Mouse (Mus musculus): Measurements from ENCODE around the gene Fn1.

Gene Fn1

DNA sequence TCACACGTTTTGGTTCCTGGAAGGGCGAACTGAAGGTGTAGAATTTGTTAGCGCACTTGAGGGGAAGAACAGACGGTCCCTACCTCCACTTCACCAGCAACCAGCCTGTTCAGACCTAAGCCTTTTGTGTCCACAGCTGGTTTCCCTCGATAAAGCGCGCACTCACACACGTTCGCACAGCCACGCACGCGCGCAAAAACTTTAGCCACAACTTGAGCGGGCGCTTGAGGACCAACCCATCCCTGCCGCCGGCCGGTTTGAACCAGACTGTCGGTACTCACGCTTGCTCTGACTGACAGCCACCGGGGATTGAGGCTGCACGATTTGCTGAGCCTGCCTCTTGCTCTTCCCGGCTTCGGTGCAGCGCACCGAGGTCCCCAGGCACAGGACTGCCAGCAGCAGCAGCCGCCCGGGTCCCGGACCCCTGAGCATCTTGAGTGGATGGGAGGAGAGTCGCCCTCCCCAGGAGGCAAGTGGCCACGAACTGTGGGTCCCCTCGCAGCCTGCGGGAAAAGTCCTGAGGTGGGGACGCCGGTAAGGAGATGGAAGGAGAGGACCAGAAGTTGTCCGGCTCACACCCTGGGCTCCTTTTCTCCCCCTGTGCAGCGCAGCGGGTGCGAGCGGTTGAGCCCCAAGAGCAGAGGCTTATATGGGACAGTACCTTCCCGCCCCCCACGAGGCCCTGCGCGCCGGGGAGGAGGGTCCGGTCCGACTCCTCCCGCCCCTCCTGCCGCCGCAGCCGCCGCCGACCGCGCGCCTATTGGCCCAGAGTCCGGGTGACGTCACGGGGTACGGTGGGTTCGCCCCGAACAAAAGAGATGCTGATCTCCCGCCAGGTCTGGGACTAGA is at the start of gene Fn1:
Gene Fn1, minus strand, starts transcription at position 650 of the 849 bp plus-strand sequence.
- no peak for DNase-seq (ENCODE audit: low read depth, low spot score)

DNA sequence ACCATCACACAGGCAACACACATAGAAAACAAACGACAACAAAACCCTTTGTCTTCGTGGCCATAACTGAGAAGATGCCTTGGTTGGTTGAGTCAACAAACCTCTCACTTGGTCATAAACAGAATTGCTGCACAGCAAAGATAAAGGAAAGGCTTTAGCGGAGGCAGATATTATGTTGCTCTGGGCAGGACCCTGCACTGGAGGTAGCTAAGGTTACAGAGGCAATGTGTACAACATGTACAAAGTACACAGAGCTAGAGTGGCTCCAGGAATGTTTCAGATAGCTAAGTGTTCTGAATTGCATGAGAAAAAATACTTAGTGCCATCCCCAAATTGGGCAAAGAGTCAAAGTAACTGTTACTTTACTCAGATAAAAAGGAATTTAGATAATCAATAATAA is 43.1 kb upstream of the Fn1 start:
- no peak for DNase-seq (ENCODE audit: low read depth, low spot score)

DNA sequence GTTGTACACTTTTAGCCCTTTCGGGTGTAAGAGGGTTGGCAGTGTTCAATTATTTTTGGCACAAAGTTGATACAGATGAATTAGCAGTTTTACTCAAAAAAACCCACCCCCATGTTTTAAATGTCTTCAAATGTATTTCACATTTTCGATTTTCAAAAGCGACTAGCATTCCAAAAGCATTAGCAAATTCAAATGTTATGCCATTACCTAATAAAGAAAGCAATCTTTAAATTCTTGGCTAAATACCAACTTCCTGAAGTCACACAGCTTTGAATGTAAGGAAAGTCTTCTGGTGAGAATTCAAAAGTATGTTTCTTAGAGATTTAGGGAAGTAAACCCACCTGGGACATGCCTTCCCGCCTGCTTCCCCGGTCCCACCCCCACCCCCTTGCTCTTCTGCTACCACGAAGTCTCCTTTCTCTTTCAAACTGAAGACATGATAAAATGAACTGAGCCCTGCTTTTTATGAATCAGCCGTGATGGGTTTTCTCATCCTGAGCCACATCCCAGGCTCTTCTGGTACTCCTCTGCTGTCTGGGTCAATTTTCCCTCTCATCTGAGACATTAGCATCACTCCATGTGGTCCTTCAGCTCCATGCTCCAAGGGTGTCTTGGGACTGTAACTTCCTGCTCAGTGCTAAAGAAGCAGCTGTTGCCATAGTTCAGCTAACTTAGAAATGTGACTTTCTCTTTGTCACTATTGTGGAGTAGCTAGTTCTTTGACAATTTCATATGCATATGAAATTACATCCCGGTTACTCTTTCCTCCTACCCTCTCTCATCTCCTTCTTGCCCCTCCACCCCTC is 38.7 kb upstream of the Fn1 start:
- no peak for DNase-seq (ENCODE audit: low read depth, low spot score)

DNA sequence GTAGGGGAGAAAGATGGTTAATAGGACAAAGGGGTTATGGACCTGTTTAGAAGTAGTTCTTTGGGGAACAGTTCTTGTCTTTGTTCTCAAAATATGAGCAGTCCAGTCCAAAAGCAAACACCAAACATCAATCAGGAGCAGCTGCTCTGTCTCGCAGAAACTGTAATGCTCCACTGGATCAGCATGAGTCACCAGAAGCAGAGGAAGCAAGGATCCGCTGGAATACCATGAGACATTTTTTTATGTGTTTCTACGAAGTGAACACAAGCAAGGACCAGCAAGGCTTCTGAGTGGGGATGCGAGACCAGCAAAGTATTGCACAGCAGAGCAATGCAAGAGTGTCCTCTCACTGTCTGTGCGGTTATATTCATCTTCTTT is 35.9 kb upstream of the Fn1 start:
- no peak for DNase-seq (ENCODE audit: low read depth, low spot score)

DNA sequence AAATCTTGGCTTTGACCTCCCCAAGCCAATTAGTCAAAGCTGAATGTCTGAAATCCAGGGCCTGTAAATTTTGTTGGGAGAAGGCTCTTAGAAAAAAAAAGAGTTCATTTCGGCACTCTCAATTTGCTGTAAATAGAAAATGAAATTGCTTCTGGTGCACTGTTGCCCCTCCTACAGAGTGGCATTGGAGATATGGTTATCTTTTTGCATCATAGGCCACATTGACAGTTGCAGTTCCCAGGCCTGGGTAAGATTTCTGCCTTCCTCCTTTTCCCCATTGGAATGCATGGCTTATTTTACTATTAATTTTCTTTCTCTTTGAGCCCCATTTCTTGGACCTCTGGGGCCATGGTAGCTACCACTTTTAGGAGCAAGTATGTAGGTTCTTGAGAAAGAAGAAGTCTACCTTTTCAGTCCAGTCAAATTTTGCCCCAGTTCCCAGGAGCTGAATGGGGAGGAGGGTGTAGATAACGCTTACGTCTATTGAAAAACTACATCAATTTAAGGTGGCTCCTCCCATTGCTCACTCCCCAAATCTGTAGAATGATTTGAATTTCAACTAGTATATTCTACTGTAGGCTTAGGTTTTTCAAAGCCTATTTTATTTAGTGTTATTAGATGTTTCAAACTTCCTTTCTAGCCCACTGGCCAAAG is 35.4 kb upstream of the Fn1 start:
- no peak for DNase-seq (ENCODE audit: low read depth, low spot score)

DNA sequence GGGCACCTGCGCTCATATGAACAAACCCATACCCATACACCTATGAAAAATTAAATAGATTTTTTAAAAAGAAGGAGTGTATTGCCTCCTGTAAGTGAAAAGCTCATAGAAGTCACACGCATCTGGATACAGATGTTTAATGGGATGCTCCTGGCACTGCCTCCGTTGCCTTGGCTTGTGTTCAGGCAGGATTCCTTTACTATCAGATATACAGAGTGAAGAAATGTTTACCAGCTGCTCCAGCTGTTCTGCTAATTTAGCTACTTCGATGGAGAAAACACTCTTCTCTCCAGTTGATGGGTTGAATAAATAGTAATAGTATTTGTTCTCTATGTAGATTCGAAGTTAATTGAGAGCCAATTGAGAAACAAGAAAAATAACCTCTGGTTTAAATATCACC is 33.8 kb upstream of the Fn1 start:
- no peak for DNase-seq (ENCODE audit: low read depth, low spot score)

DNA sequence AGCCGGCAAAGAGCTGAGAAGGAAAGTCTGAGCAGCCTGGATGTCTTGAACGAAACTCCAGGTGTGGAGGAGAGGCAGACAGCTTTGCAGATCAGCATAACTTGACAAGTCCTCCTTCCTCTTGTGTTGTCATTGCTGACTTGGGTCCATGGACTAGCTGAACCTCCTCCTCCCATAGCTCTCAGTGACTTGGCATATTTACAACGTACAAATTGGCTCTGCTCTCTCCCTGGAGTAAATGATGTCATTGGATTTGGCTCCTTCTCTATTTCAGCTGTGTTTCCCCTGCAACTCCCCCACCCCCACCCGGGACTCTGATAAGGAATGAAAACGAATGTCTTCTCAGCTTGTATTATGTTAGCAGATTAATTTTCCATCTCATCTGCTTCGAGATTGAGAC is 30.7 kb upstream of the Fn1 start:
- DNase-seq (ENCODE audit: low read depth, low spot score): no peak

DNA sequence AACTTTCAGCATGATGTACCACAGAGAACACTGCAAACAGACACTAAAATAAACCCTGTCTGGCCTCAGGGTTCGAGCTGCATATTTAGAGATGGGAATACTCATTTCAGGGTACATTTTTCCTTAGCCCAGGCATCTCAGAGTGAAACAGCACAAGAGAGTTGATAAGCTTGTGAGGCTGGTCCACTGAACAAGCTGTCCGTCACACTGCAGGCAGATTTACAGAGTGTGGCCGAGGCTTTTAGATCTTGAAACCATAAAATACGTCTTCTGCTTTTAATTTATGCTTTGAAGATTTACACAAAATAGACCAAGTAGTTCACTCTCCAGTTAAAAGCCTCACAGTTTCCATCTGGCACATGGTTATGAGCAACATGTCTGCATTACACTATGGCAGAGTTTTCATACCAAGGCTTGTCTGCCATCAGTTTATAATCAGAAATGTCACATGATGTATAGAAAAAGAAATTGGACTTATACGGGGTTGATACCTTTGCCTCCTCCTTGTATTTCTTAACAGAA is 29.3 kb upstream of the Fn1 start:
- DNase-seq (ENCODE audit: low read depth, low spot score): no peak

DNA sequence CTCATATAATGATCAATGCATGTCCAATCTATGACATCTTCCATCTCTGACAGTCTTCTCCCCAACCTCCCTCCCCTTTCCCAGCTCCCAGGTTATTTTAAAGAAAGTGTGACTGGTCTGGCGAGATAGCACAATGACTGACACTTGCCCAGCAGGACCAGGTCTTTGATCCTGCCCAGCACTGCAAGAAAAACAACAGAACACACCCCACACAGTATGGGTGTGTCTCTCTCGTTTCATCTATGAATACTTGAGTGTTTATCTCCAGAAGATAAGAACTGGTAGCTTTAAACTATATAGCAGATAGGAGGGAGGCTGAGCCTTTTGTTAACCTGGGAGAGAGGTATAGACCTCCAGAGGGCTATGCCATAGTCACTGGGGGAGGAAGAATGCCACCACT is 28.3 kb upstream of the Fn1 start:
- DNase-seq (ENCODE audit: low read depth, low spot score): no peak

DNA sequence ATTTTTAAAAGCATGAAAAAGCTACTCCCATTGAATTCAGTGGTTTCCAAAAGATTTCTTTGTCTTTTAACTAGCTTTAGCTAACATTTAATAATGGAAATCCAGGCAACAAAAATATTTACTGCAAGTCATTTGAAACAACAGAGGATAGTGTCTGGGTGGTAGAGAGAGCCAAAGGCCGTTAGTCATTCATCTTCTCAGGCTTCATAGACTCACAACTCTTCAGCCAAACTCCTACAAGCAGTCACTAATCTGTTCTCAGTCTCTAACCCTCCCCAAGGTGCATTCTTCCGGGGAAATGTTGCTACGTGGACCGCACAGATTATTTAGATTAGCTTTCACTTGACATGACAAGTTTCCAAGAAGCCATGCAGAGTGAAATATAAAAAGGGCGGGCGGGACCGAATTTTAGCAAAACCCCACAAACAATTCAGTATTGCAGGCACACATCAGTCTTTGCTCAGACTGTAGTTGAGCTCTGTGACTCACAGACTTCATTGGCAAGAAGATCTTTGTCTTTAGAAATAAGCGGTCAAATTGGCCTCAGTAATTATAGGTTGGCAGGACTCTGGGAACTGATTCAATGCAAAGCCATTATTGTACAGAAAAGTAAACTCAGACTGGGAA is 27.2 kb upstream of the Fn1 start:
- no peak for DNase-seq (ENCODE audit: low read depth, low spot score)

DNA sequence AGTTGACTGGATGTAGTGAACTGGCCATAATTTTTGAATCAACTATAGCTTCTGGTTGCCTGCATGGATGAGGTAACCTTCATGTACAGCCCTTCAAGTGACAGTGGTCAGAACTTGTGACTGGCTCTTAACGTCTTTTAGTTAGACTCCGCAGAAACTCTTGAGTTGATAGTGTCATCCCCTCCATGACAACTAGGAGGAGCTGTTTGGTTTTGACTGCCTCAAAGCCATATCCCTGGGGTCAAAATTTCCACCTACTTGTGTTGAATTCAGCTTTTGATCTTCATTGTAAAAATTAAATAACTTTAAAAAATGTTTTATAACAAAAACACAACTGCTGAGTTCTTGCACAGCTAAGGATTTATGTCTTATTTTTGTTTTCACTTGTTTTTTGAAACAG is 22.4 kb upstream of the Fn1 start:
- no peak for DNase-seq (ENCODE audit: low read depth, low spot score)

DNA sequence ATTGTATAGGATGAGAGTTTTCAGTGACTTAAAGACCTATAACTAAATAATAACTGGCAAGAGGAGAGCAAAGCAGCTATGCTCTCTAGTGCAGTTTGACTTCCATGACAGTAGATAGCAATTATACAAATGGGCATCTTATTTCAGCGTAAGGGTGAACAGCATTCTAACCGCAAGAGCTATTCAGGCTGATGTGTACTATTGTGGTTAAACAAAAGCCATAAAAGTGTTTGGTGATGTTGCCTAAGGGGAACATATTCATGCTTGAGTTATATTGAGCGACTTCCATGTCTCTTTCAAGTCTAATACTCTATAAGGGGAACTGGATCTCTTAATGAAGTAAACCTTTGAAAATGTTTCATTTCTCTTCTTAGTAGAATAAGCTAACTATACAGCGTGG is 21.3 kb upstream of the Fn1 start:
- DNase-seq (ENCODE audit: low read depth, low spot score): no peak

DNA sequence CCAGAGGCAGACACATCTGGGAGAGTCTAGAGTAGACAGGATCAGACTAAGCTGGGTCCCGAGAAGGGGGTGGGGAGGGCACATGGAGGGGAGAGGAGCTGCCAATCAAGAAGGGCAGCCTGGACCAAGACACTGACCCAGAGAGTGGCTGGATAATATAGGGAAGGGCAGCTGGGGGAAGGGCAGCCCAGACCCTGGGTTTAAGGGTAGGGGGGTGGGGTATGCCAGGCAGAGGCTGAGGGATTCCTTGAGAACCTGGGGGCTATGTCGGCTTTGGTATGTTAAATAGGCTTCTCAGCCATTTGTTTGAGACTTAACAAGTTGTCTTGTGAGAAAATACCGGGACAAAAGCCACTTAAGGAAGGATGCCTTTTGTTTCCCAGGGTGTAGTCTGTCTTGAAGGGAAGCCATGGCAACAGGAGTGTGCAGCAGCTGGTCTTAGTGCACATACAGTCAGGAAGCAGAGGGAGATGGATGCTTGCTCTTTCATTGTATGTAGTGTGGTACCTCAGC is 20.5 kb upstream of the Fn1 start:
- no peak for DNase-seq (ENCODE audit: low read depth, low spot score)

DNA sequence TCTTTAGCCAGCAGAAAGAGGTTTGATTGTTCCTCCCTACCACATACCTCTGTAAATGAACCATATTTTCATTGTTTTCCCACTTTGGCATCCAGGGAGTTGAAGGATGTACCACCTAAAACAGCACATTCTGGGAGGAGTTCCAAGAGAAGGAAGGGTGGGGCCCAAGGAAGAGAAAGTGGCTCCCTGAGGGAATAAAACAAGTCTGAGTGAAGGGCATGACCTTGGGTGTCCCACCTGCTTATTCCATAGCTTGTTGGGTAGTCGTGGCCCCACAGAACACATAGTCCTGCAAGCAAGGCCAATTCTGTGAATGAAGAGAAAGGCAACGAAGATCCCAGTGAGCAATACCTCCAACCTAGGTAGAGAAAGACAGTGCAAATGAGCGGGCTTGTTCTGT is 19.3 kb upstream of the Fn1 start:
- DNase-seq (ENCODE audit: low read depth, low spot score): no peak

DNA sequence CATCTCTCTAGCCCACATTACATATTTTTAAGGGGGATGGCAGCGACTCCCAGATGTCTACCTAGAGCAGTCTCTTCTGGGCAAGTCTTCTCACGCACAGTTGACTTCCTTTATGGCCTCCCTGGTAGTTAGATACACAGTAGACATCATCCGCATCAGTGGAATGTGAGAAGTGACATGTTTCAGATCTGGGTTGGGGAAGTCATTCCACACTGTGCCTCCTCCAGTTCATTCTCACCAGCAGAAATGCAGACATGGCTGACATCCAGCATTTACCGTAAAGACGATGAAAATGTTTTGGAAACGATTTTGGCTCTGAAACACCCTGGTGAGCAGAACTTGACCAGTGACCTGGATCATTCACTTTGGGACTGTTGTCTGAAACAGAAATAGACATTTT is 10.2 kb upstream of the Fn1 start:
- no peak for DNase-seq (ENCODE audit: low read depth, low spot score)

DNA sequence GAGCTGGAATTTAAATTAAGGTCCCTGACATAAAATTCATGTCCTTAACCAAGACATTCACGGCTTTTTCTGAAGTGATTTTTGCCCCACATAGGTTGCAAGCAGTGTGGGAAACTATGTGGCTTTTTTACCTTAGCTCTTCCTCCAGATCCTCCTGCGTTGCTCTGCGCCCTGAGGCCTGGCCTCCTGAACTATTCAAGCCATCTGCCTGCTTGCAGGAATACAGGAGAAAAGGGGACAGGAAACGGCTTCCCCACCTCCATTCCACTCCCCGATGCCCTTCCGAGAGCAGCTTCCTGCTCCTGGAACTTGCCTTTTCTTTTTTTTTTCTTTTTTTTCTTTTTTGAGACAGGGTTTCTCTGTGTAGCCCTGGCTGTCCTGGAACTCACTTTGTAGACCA is 5.6 kb upstream of the Fn1 start:
- no peak for DNase-seq (ENCODE audit: low read depth, low spot score)

DNA sequence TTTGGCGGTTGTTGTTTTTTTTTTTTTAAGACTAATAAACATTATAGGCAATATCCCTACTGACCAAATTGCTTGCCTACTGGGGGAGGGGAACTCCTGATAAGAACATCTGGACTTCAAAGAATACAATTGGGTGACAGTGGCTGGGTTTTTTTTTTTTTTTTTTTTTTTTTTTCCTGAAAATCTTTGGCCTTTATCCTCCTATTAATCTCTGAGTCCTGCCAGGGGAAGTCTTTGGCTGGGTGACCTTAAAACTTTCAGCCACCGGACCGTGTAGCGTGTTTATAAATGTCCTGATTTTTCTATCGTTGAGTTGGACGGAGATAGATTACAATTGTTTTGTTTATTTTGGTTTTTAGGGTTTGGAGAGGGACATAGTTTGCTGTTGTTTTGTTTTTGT is 3.3 kb upstream of the Fn1 start:
- DNase-seq (ENCODE audit: low read depth, low spot score): no peak

DNA sequence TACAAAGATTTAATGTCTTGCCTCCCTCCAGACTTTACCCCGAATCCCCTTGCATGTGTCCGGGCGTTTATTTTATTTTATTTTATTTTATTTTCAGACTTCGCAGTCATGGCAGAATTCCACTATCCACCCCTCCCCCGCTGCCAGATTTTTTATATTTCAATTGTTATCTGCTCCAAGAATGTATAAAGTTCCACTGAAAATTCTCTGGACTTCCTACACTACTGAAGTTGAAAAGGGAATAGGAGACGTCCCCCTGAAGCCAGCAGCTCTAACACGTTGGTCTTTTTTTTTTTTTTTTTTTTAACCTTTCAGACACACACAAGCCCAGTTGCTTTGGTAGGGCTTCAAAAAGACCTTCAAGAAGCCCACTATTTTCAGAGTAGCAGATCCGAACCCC is 1.2 kb upstream of the Fn1 start:
- DNase-seq (ENCODE audit: low read depth, low spot score): no peak

DNA sequence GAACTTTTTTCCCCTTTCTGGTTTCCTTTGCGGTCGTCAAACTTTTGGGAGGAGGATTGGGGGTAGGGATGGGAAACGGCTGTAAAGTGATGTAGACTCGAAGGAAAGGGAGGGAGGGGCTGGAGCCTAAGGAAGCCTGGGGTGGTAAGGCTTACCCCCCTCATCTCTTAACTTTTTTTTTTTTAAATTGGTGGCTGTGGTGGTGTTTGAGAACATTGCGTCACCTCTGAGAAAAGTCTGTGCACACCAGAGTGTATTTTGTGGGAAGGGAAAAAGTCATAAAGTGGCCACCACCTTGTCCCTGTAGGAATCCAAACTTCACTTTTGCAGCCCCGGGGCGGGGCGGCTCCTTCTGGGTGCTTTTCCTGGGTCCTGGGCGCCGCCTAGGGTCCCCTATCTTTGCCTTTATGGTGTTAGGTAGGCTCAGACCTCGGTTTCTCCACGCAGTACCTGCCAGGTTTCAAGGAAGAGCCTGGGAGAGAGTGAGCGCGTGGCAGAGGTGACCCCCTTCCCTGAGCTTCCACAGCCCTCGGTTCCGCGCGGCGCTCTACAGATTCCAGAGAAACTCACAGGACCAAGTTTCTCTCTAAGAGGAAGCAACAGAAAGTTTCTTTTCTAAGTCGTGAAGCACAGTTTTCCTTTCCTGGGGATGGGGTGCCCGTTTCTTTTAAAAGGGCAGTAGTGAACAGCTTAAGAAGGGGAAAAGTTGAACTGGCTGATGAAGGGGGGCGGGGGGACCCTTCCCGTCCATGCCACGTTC is 580 bp upstream of the Fn1 start:
- DNase-seq (ENCODE audit: low read depth, low spot score): no peak

DNA sequence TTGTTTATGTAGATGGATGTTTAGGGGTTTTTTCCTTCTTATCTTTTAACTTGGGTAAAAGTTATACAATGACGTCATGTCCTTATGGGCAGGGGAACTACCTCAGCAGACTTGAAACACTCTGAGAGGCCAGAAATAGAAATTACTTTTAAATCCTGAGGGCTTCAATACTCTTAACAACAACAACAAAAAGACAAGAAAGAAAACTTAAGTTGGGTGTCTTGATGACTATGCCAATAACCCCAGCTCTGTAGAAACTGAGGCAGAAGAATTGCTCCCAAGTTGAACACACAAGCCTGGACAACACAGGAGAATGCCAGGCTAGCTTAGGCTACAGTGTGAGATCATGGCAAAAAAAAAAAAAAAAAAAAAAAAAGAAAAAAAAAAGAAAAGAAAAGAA is 1.2 kb downstream of the Fn1 start:
- DNase-seq (ENCODE audit: low read depth, low spot score): no peak

DNA sequence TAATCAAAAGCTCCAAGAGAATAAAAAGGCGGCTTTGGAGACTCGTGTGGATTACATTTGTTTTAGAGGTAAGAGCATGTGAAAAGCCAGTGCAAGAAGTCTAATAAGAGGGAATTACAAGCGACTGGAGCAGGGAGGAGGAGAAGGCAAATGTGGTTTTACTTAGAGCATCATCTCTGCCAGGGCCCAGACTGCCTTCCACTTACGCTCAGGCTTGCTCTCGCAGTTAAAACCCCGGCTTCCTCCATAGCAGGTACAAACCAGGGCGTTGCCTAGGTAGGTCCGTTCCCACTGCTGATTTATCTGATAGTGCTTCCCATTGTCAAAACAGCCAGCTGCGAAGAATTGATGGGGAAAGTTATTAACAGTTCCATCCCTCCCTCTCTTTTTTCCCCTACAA is 1.7 kb downstream of the Fn1 start:
- DNase-seq (ENCODE audit: low read depth, low spot score): no peak

Measured in c-Kit-negative CD71-positive TER-119-positive erythroid progenitor cells, embryonic 14.5 days (primary cell).